Mouse (Mus musculus) NIH3T3 (cell line): ENCODE results near the gene Svs1.

ENCODE experiments used
- DNase-seq: peaks from one replicate; pipeline ENCODE4 v3.0.0-alpha.2; 2012; ENCODE audit warnings: low read depth

Gene Svs1

GRCm38 (mm10) chr6:49011191-49011590 is 24.5 kb downstream of the Svs1 start:
- DNase-seq = no peak

- DNase-seq = no peak
Observed at GRCm38 (mm10) chr6:49013023-49013422, 26.4 kb downstream of the Svs1 start.

GRCm38 (mm10) chr6:49013458-49013857 is 26.8 kb downstream of the Svs1 start:
- DNase-seq = no peak

GRCm38 (mm10) chr6:49017150-49017549 is 30.5 kb downstream of the Svs1 start:
- no peak for DNase-seq

- DNase-seq = no peak
Observed at GRCm38 (mm10) chr6:49019341-49019740, 32.7 kb downstream of the Svs1 start.

GRCm38 (mm10) chr6:49021141-49022012 is 34.7 kb downstream of the Svs1 start:
- no peak for DNase-seq

GRCm38 (mm10) chr6:49022384-49022783 is 35.7 kb downstream of the Svs1 start:
- no peak for DNase-seq

GRCm38 (mm10) chr6:49023315-49023714 is 36.7 kb downstream of the Svs1 start:
- no peak for DNase-seq

GRCm38 (mm10) chr6:49025290-49025689 is 38.6 kb downstream of the Svs1 start:
- DNase-seq = no peak

- DNase-seq = no peak
Observed at GRCm38 (mm10) chr6:49026496-49026895, 39.8 kb downstream of the Svs1 start.

GRCm38 (mm10) chr6:49028019-49028418 is 41.4 kb downstream of the Svs1 start:
- peak; percentile 38 for DNase-seq

GRCm38 (mm10) chr6:49028708-49029107 is 42.0 kb downstream of the Svs1 start:
- no peak for DNase-seq

- no peak for DNase-seq
Observed at GRCm38 (mm10) chr6:49031230-49031629, 44.6 kb downstream of the Svs1 start.

- no peak for DNase-seq
Observed at GRCm38 (mm10) chr6:49032783-49033182, 46.1 kb downstream of the Svs1 start.

- peak; percentile 78 for DNase-seq
Observed at GRCm38 (mm10) chr6:49036275-49037267, 49.9 kb downstream of the Svs1 start, which contains the start of gene Gpnmb. Gene Gpnmb (plus strand): TSS chr6:49036546.

- peak; percentile 36 for DNase-seq
Observed at GRCm38 (mm10) chr6:49037268-49037662, 50.6 kb downstream of the Svs1 start.

- peak; percentile 92 for DNase-seq
Observed at GRCm38 (mm10) chr6:49039470-49040180, 53.0 kb downstream of the Svs1 start.
